Mouse (Mus musculus): ENCODE results near the gene Tube1. TPM values are rescaled to one million over a fixed set of nuclear protein-coding genes. Genes with fewer than 3 reads are reported as not detected.
A peak's percentile ranks its signal among the peaks of the same experiment; 100 is the strongest.

Gene Tube1
- total and polyA plus RNA-seq, 3 experiments, result 11.7 to 16.1 (median 14.6) TPM

DNA sequence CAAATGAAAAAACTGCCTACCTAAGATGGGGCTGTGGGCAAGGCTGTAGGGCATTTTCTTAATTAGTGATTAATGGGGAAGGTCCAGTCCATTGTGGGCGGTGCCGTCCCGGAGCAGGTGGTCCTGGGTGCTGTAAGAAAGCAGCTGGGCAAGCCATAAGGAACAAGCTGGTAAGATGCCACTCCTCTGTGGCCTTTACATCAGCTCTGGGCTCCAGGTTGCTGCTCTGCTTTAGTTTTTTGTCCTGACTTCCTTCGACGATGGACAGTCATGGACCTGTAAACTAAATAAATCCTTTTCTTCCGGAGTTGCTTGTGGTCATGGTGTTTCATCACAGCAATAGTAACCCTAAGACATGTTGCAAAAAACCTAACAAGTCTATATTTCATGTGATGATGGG lies 36.9 kb downstream of the Tube1 start:
- TF ChIP-seq TBP (conservative IDR thresholded peaks at IDR 0.05; ENCODE audit: low read depth, low read length), result no peak
- 0 out of 2 replicates have a peak, but pooled peaks have one; percentile 17 for TF ChIP-seq ZNF384 (IDR thresholded peaks at IDR 0.05; ENCODE audit: low read depth, low read length)
- peak; percentile 18; the same call in 1 of the 2 replicates for TF ChIP-seq EP300 (IDR thresholded peaks at IDR 0.05; ENCODE audit: low read length)
- peak; percentile 10; the same call in 1 of the 2 replicates for TF ChIP-seq TCF12 (IDR thresholded peaks at IDR 0.05; ENCODE audit: low read depth, low read length)
- no peak; the same call in 1 of the 2 replicates for TF ChIP-seq MAX (IDR thresholded peaks at IDR 0.05; ENCODE audit: low read length)
- peak; percentile 2; the same call in 1 of the 2 replicates for TF ChIP-seq NRF1 (IDR thresholded peaks at IDR 0.05; ENCODE audit: low read depth, low read length)
- TF ChIP-seq MYC (IDR thresholded peaks at IDR 0.05; ENCODE audit: low read depth, low read length), result 0 out of 2 replicates have a peak, but pooled peaks have one; percentile 8
- no peak for TF ChIP-seq MAZ (IDR thresholded peaks at IDR 0.05; ENCODE audit: low read depth, low read length)
- no peak for TF ChIP-seq KAT2A (IDR thresholded peaks at IDR 0.05; ENCODE audit: insufficient replicate concordance, low read length)
- TF ChIP-seq IRF4 (IDR thresholded peaks at IDR 0.05; ENCODE audit: low read depth, low read length), result no peak
- TF ChIP-seq CHD2 (IDR thresholded peaks at IDR 0.05; ENCODE audit: low read length), result peak; percentile 15; the same call in 1 of the 2 replicates
- dilution Hi-C loops (cut with MboI; ENCODE audit: extremely low pct_ligation_motif_present, extremely low pct_unique_long_range_greater_than_20kb, low sequenced_read_pairs), result no loop called here
- in situ Hi-C loops (cut with MboI; ENCODE audit: low pct_ligation_motif_present, low pct_unique_long_range_greater_than_20kb, low sequenced_read_pairs), result loop anchor here (10.0 kb wide), 1 partner anchor 64 kb away; no protein-coding TSS in a partner anchor
- Histone ChIP-seq H3K9ac (ENCODE audit: insufficient read depth, low read depth) (0 out of 2 replicates have a peak overlapping the region, but pooled peaks have one; percentile 27), H3K4me3 (replicated peaks in 1 of 3; ENCODE audit: low read depth in 2 of 3, low read length in 2 of 3, poor library complexity in 1 of 3) (peak overlapping the region in 1 of 3 experiments; percentile 59), H3K27me3 (replicated peaks) (peaks cover 2% of the 10 kb centered on the region), H3K36me3 (replicated peaks in 1 of 2; ENCODE audit: control insufficient read depth in 1 of 2, insufficient read depth in 1 of 2, low read length in 1 of 2) (no peaks in the 10 kb centered on the region), H3K79me2 (replicated peaks; ENCODE audit: control insufficient read depth, extremely low read depth, insufficient read depth, poor library complexity, severe bottlenecking) (no peaks in the 10 kb centered on the region), H3K4me1 (ENCODE audit: control insufficient read depth in 1 of 2, insufficient read depth in 2 of 2) (peaks cover 6 to 36% of the 10 kb centered on the region in 2 experiments; a peak in 3 of 4 replicates), H3K4me2 (ENCODE audit: insufficient read depth, low read depth, poor library complexity, severe bottlenecking) (peak overlapping the region; percentile 58), H3K27ac (ENCODE audit: insufficient read depth, low read depth) (no peak overlapping the region), H3K9me3 (replicated peaks; ENCODE audit: low read length) (no peaks in the 10 kb centered on the region)
- peak; percentile 10 for DNase-seq (ENCODE audit: extremely low read depth)

DNA sequence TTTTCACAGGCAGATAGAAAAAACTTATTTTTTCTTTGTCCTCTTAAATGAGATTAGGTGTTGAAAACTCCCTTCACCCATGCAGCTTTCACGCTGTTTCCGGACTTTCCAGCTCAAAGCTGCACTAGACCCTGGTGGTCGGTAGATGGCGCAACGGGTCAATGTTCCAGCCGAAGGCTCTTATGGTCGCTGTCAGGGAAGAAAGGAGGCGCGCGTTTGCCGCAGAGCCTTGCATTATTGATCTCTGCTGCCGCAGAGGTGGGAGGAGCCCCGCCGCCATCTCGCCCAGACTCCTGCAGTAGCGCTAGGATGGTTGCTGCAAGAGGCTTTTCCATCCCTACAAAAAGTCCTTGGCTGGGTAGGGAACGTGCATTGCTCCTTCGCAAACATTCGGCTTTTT lies 37.4 kb downstream of the Tube1 start:
- in situ Hi-C loops (cut with MboI; ENCODE audit: low pct_ligation_motif_present, low pct_unique_long_range_greater_than_20kb, low sequenced_read_pairs), result loop anchor here (10.0 kb wide), 1 partner anchor 64 kb away; no protein-coding TSS in a partner anchor
- dilution Hi-C loops (cut with MboI; ENCODE audit: extremely low pct_ligation_motif_present, extremely low pct_unique_long_range_greater_than_20kb, low sequenced_read_pairs), result no loop called here
- Histone ChIP-seq H3K27me3 (replicated peaks) (no peaks in the 10 kb centered on the region), H3K9me3 (replicated peaks; ENCODE audit: low read length) (no peaks in the 10 kb centered on the region), H3K36me3 (replicated peaks in 1 of 2; ENCODE audit: control insufficient read depth in 1 of 2, insufficient read depth in 1 of 2, low read length in 1 of 2) (no peaks in the 10 kb centered on the region), H3K27ac (ENCODE audit: insufficient read depth, low read depth) (no peak overlapping the region), H3K4me2 (ENCODE audit: insufficient read depth, low read depth, poor library complexity, severe bottlenecking) (peak overlapping the region; percentile 90), H3K4me1 (ENCODE audit: control insufficient read depth in 1 of 2, insufficient read depth in 2 of 2) (peaks cover 6 to 36% of the 10 kb centered on the region in 2 experiments; a peak in 3 of 4 replicates), H3K4me3 (replicated peaks in 1 of 3; ENCODE audit: low read depth in 2 of 3, low read length in 2 of 3, poor library complexity in 1 of 3) (peak overlapping the region; percentile 59 to 77 (median 73)), H3K79me2 (replicated peaks; ENCODE audit: control insufficient read depth, extremely low read depth, insufficient read depth, poor library complexity, severe bottlenecking) (no peaks in the 10 kb centered on the region), H3K9ac (ENCODE audit: insufficient read depth, low read depth) (peak overlapping the region; percentile 79)
- DNase-seq (ENCODE audit: extremely low read depth), result peak; percentile 94
- TF ChIP-seq KAT2A (IDR thresholded peaks at IDR 0.05; ENCODE audit: insufficient replicate concordance, low read length) (no peak), SMC3 (IDR thresholded peaks at IDR 0.05; ENCODE audit: low read depth, low read length) (peak; percentile 87), GABPA (IDR thresholded peaks at IDR 0.05; ENCODE audit: insufficient replicate concordance, low read depth, low read length) (no peak), USF1 (IDR thresholded peaks at IDR 0.05; ENCODE audit: low read depth, low read length) (no peak), IRF4 (IDR thresholded peaks at IDR 0.05; ENCODE audit: low read depth, low read length) (peak; percentile 57), MEF2A (IDR thresholded peaks at IDR 0.05; ENCODE audit: borderline replicate concordance, low read depth, low read length) (peak; percentile 62), RCOR1 (conservative IDR thresholded peaks at IDR 0.05; ENCODE audit: low read depth, low read length) (no peak), EP300 (IDR thresholded peaks at IDR 0.05; ENCODE audit: low read length) (no peak), ZC3H11A (IDR thresholded peaks at IDR 0.05; ENCODE audit: low read depth, low read length) (0 out of 2 replicates have a peak, but pooled peaks have one; percentile 19), UBTF (IDR thresholded peaks at IDR 0.05; ENCODE audit: low read depth, low read length) (no peak), TBP (conservative IDR thresholded peaks at IDR 0.05; ENCODE audit: low read depth, low read length) (no peak), MAX (IDR thresholded peaks at IDR 0.05; ENCODE audit: low read length) (no peak; the same call in 1 of the 2 replicates), JUND (conservative IDR thresholded peaks at IDR 0.05; ENCODE audit: low read depth, low read length) (no peak), BHLHE40 (IDR thresholded peaks at IDR 0.05; ENCODE audit: low read depth, low read length) (no peak), ZMIZ1 (IDR thresholded peaks at IDR 0.05; ENCODE audit: low read depth, low read length) (no peak), ZNF384 (IDR thresholded peaks at IDR 0.05; ENCODE audit: low read depth, low read length) (0 out of 2 replicates have a peak, but pooled peaks have one; percentile 5), SIN3A (IDR thresholded peaks at IDR 0.05; ENCODE audit: low read length) (no peak; the same call in 1 of the 2 replicates), ZKSCAN1 (IDR thresholded peaks at IDR 0.05; ENCODE audit: borderline replicate concordance, low read depth, low read length) (no peak), MAFK (IDR thresholded peaks at IDR 0.05; ENCODE audit: insufficient replicate concordance, low read length) (no peak), HCFC1 (IDR thresholded peaks at IDR 0.05; ENCODE audit: low read depth, low read length) (peak; percentile 45; the same call in 1 of the 2 replicates), POLR2AphosphoS2 (IDR thresholded peaks at IDR 0.05; ENCODE audit: low read depth, low read length) (no peak), POLR2A (IDR thresholded peaks at IDR 0.05; ENCODE audit: low read depth, low read length) (peak; percentile 45), NRF1 (IDR thresholded peaks at IDR 0.05; ENCODE audit: low read depth, low read length) (no peak; the same call in 1 of the 2 replicates), MAZ (IDR thresholded peaks at IDR 0.05; ENCODE audit: low read depth, low read length) (no peak), NELFE (IDR thresholded peaks at IDR 0.05; ENCODE audit: low read depth, low read length) (no peak), ETS1 (conservative IDR thresholded peaks at IDR 0.05; ENCODE audit: low read depth, low read length) (no peak; the same call in 1 of the 2 replicates), USF2 (conservative IDR thresholded peaks at IDR 0.05; ENCODE audit: low read depth, low read length) (no peak)
